Mouse (Mus musculus): ENCODE measurements around the gene Gm49711.
"Not testable (repeated sequence)": the region's sequence is repeated elsewhere in the genome, so short reads cannot be mapped to it uniquely, and the experiment has no call there.

DNA sequence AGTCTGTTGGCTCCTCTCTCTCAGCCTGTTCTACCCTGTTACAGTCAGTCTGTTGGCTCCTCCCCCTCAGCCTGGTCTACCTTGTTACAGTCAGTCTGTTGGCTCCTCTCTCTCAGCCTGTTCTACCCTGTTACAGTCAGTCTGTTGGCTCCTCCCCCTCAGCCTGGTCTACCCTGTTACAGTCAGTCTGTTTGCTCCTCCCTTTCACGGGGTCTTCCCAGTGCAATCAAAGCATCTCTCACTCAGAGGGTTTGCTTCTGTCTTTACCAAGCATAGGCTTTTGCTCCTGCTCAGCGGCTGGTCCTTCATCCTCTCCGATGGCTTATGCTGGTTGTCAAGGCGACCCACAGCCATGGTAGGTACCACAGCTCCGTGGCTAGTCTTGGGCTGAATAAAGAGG lies 152.2 kb downstream of the Gm49711 start:
- not testable (repeated sequence) for TF ChIP-seq CTCF (IDR thresholded peaks at IDR 0.05; ENCODE audit: borderline replicate concordance, insufficient read depth, low read length); POLR2A (IDR thresholded peaks at IDR 0.05; ENCODE audit: low read depth, low read length)

Data from embryonic fibroblast, embryonic 13.5 days (primary cell).